Mouse (Mus musculus) myocyte (in vitro differentiated cells): ENCODE measurements at regions not wholly inside any gene's neighbourhood (a gene's known extent, or its start where the extent isn't known, plus 50 kb on each side); places are given as distances from the start of the nearest gene placed in this dataset.

Experiments
- CEBPB ChIP-seq: IDR thresholded peaks from 2 replicates; pipeline ENCODE4 v1.6.1; 2011; ENCODE audit warnings: mild to moderate bottlenecking, moderate library complexity; ENCODE audit not compliant: poor library complexity, insufficient read depth, severe bottlenecking
- E2F4 ChIP-seq: IDR thresholded peaks from one replicate; pipeline ENCODE4 v1.6.1; 2011; ENCODE audit warnings: mild to moderate bottlenecking, control low read depth, moderate library complexity; ENCODE audit not compliant: insufficient read depth
- MAX ChIP-seq: IDR thresholded peaks from one replicate; pipeline ENCODE4 v1.6.1; 2011; ENCODE audit warnings: low read depth, mild to moderate bottlenecking, control low read depth
- MYOD1 ChIP-seq, 3 experiments: IDR thresholded peaks; one replicate each; pipeline ENCODE4 v1.6.1; 2011; ENCODE audit warnings: control low read depth in 2 of 3, low read depth in 2 of 3, mild to moderate bottlenecking in 2 of 3, moderate library complexity in 1 of 3; ENCODE audit not compliant: insufficient read length in 2 of 3, control insufficient read depth in 1 of 3
- MYOG ChIP-seq, 3 experiments: IDR thresholded peaks; one replicate each; pipeline ENCODE4 v1.6.1; 2011; ENCODE audit warnings: control low read depth in 2 of 3, low read depth in 2 of 3, mild to moderate bottlenecking in 2 of 3; ENCODE audit not compliant: insufficient read length in 2 of 3, control insufficient read depth in 1 of 3, insufficient read depth in 1 of 3
- POLR2A ChIP-seq: IDR thresholded peaks from one replicate; pipeline ENCODE4 v1.6.1; 2011; ENCODE audit warnings: low read depth, mild to moderate bottlenecking, control low read depth, moderate library complexity; ENCODE audit not compliant: insufficient read length
- POLR2AphosphoS2 ChIP-seq: IDR thresholded peaks from one replicate; pipeline ENCODE4 v1.6.1; 2011; ENCODE audit warnings: low read depth, control low read depth; ENCODE audit not compliant: insufficient read length
- REST ChIP-seq: IDR thresholded peaks from one replicate; pipeline ENCODE4 v1.6.1; 2011; ENCODE audit warnings: mild to moderate bottlenecking, control low read depth, moderate library complexity; ENCODE audit not compliant: insufficient read depth, insufficient read length
- SRF ChIP-seq: IDR thresholded peaks from one replicate; pipeline ENCODE4 v1.6.1; 2011; ENCODE audit warnings: low read depth; ENCODE audit not compliant: control insufficient read depth, insufficient read length
- TCF12 ChIP-seq: IDR thresholded peaks from one replicate; pipeline ENCODE4 v1.6.1; 2011; ENCODE audit warnings: mild to moderate bottlenecking, control low read depth; ENCODE audit not compliant: poor library complexity, insufficient read depth, severe bottlenecking
- TCF3 ChIP-seq: IDR thresholded peaks from one replicate; pipeline ENCODE4 v1.6.1; 2011; ENCODE audit warnings: low read depth, control low read depth; ENCODE audit not compliant: insufficient read length
- USF1 ChIP-seq: IDR thresholded peaks from one replicate; pipeline ENCODE4 v1.6.1; 2011; ENCODE audit warnings: low read depth, mild to moderate bottlenecking, control low read depth, moderate library complexity

DNA sequence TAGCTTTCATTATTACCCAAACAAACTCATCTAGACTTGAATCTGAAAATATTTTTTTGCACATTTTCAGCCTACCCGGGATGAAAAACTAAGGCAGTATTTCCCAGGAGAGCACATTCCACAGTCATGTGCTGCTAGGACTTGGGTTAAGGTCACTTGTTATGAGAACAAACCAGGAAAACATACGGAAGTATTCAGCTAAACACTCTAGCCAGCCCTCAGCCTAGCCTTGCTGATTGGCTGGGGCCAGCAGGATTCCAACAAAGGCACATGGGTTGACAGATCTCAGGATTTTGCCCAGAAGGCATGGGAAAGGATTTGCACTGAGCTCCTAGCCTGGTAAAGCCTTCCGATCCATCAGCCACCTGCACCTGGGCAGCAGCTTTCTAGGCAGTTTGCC, 68.0 kb upstream of the Jak1 start:
- TF ChIP-seq POLR2A, result no peak
- no peak for TF ChIP-seq MAX
- no peak for TF ChIP-seq TCF12
- no peak for TF ChIP-seq MYOD1 (IDR thresholded peaks at IDR 0.05; ENCODE audit: control insufficient read depth in 1 of 3, insufficient read length in 2 of 3, low read depth in 2 of 3)
- TF ChIP-seq TCF3, result no peak
- no peak for TF ChIP-seq MYOG (IDR thresholded peaks at IDR 0.05; ENCODE audit: control insufficient read depth in 1 of 3, insufficient read depth in 1 of 3, insufficient read length in 2 of 3, low read depth in 2 of 3)
- no peak for TF ChIP-seq USF1
- TF ChIP-seq POLR2AphosphoS2, result no peak
- no peak for TF ChIP-seq CEBPB
- no peak for TF ChIP-seq REST
- TF ChIP-seq E2F4, result no peak
- no peak for TF ChIP-seq SRF
